Mouse (Mus musculus) kidney, adult 2 months (tissue): ENCODE results near the gene Nmrk1.

ENCODE experiments used
- CTCF ChIP-seq: fragments of 200-500 bp; conservative IDR thresholded peaks from 2 replicates; pipeline ENCODE4 v1.5.1; 2011; ENCODE audit warnings: low read depth, mild to moderate bottlenecking, control low read depth, low read length, moderate library complexity, mixed read lengths; ENCODE audit not compliant: insufficient read depth, insufficient read length
- POLR2A ChIP-seq: fragments of 200-500 bp; IDR thresholded peaks from one replicate; pipeline ENCODE4 v1.6.1; 2011; ENCODE audit warnings: low read depth, low read length, control low read depth

DNA sequence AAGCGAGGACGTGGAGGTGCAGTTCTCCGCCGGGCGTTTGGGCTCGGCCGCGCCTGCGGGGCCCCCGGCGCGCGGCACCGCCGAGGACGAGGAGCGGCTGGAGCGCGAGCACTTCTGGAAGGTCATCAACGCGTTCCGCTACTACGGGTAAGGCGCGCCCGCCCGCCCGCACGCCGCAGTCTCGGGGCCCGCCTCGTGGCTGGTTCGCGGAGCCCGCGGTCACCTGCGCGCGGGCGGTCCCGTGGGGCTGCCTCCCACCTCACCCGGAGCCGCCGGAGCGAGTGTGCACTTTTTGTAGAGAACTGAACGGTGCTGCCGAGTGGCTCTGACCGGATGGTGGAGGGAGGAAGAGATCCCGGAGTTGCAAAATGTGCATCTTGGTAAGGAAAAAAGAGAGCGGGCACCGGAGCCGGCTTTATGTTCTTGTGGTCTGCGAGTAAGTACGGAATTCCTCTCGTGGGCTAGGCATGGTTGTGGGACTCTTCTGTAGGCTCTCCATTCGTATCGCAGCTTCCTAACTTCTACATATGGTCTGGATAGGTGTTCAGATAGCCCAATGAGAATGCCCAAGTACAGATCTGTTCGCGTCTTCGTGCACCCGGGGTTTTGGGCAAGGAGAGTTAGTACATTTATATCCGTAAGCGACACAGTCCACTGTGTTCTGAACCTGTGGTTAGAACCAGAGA is 39.4 kb downstream of the Nmrk1 start:
- TF ChIP-seq POLR2A (no peak), CTCF (no peak)
